Mouse (Mus musculus) CH12.LX (cell line): ENCODE results near the gene Ppp1r26. TPM values are rescaled to one million over a fixed set of nuclear protein-coding genes. Genes with fewer than 3 reads are reported as not detected.

Experiments
- DNase-seq: peaks from one replicate; pipeline ENCODE4 v3.0.0-alpha.2; 2013; ENCODE audit errors: extremely low read depth
- H3K27ac ChIP-seq: 2 replicates; pipeline ENCODE4 v1.5.1; 2012; ENCODE audit warnings: low read depth, mild to moderate bottlenecking, control low read depth, moderate library complexity; ENCODE audit not compliant: insufficient read depth
- H3K27me3 ChIP-seq: replicated peaks from 2 replicates; pipeline ENCODE3; 2012; ENCODE audit warnings: inconsistent platforms
- H3K36me3 ChIP-seq, 2 experiments: replicated peaks in 1 of 2; 2 replicates each; pipeline versions ENCODE3 to v1.6.1; 2012; ENCODE audit warnings: inconsistent platforms in 1 of 2, low read length in 1 of 2, mild to moderate bottlenecking in 1 of 2, mixed read lengths in 1 of 2, moderate library complexity in 1 of 2; ENCODE audit not compliant: control insufficient read depth in 1 of 2, insufficient read depth in 1 of 2
- H3K4me1 ChIP-seq, 2 experiments: 2 replicates each; pipeline ENCODE4 v1.6.1; 2012; ENCODE audit warnings: inconsistent platforms in 1 of 2, moderate library complexity in 1 of 2; ENCODE audit not compliant: insufficient read depth in 2 of 2, control insufficient read depth in 1 of 2
- H3K4me2 ChIP-seq: 2 replicates; pipeline ENCODE4 v1.6.1; 2012; ENCODE audit warnings: low read depth, mild to moderate bottlenecking, control low read depth; ENCODE audit not compliant: poor library complexity, insufficient read depth, severe bottlenecking
- H3K4me3 ChIP-seq, 3 experiments: fragments of 150-350 bp in 1 of 3; sonication (generic) in 1 of 3; replicated peaks in 1 of 3; 2 replicates each; pipeline versions ENCODE3 to v1.5.1; 2011 to 2012; ENCODE audit warnings: low read depth in 2 of 3, low read length in 2 of 3, mild to moderate bottlenecking in 2 of 3, moderate library complexity in 2 of 3, control low read depth in 1 of 3, improper control_type of control experiment in 1 of 3, inconsistent platforms in 1 of 3, mixed read lengths in 1 of 3; ENCODE audit not compliant: poor library complexity in 1 of 3
- H3K79me2 ChIP-seq: replicated peaks from 2 replicates; pipeline ENCODE4 v1.6.1; 2012; ENCODE audit warnings: mild to moderate bottlenecking, moderate library complexity; ENCODE audit not compliant: control insufficient read depth, poor library complexity, insufficient read depth, severe bottlenecking; ENCODE audit errors: extremely low read depth
- H3K9ac ChIP-seq: 2 replicates; pipeline ENCODE4 v1.6.1; 2012; ENCODE audit warnings: low read depth, mild to moderate bottlenecking, control low read depth, moderate library complexity; ENCODE audit not compliant: insufficient read depth
- H3K9me3 ChIP-seq: replicated peaks from 2 replicates; pipeline ENCODE3; 2012; ENCODE audit warnings: low read length, inconsistent platforms, mixed read lengths
- BHLHE40 ChIP-seq: IDR thresholded peaks from 2 replicates; pipeline ENCODE4 v1.6.1; 2011; ENCODE audit warnings: mild to moderate bottlenecking, low read depth, low read length, improper control_type of control experiment
- CHD1 ChIP-seq: IDR thresholded peaks from 2 replicates; pipeline ENCODE4 v1.6.1; 2012; ENCODE audit warnings: low read depth, low read length, improper control_type of control experiment, inconsistent platforms
- CHD2 ChIP-seq: IDR thresholded peaks from 2 replicates; pipeline ENCODE4 v1.6.1; 2011; ENCODE audit warnings: low read length, improper control_type of control experiment
- CTCF ChIP-seq, 2 experiments: IDR thresholded peaks in 1 of 2; conservative IDR thresholded peaks in 1 of 2; 2 replicates each; pipeline ENCODE4 v1.5.1; 2011 to 2012; ENCODE audit warnings: low read depth in 2 of 2, low read length in 2 of 2, improper control_type of control experiment in 1 of 2, inconsistent platforms in 1 of 2, mild to moderate bottlenecking in 1 of 2, moderate library complexity in 1 of 2
- E2F4 ChIP-seq: IDR thresholded peaks from 2 replicates; pipeline ENCODE4 v1.6.1; 2011; ENCODE audit warnings: low read depth, low read length, improper control_type of control experiment; ENCODE audit not compliant: insufficient replicate concordance
- ELF1 ChIP-seq: IDR thresholded peaks from 2 replicates; pipeline ENCODE4 v1.6.1; 2014; ENCODE audit warnings: low read depth, mild to moderate bottlenecking, inconsistent platforms, low read length, improper control_type of control experiment
- EP300 ChIP-seq: IDR thresholded peaks from 2 replicates; pipeline ENCODE4 v1.6.1; 2011; ENCODE audit warnings: low read length, improper control_type of control experiment
- ETS1 ChIP-seq: conservative IDR thresholded peaks from 2 replicates; pipeline ENCODE4 v1.6.1; 2012; ENCODE audit warnings: low read depth, mild to moderate bottlenecking, inconsistent platforms, low read length, improper control_type of control experiment, moderate library complexity
- GABPA ChIP-seq: IDR thresholded peaks from 2 replicates; pipeline ENCODE4 v1.6.1; 2012; ENCODE audit warnings: low read depth, low read length, improper control_type of control experiment, inconsistent platforms; ENCODE audit not compliant: insufficient replicate concordance
- HCFC1 ChIP-seq: IDR thresholded peaks from 2 replicates; pipeline ENCODE4 v1.6.1; 2012; ENCODE audit warnings: low read depth, mild to moderate bottlenecking, inconsistent platforms, low read length, improper control_type of control experiment
- IRF4 ChIP-seq: IDR thresholded peaks from 2 replicates; pipeline ENCODE4 v1.6.1; 2014; ENCODE audit warnings: low read depth, mild to moderate bottlenecking, inconsistent platforms, low read length, improper control_type of control experiment
- JUN ChIP-seq: IDR thresholded peaks from 2 replicates; pipeline ENCODE4 v1.6.1; 2011; ENCODE audit warnings: low read depth, mild to moderate bottlenecking, low read length, improper control_type of control experiment, moderate library complexity; ENCODE audit not compliant: insufficient read depth
- JUND ChIP-seq: conservative IDR thresholded peaks from 2 replicates; pipeline ENCODE4 v1.6.1; 2011; ENCODE audit warnings: low read depth, low read length, improper control_type of control experiment
- KAT2A ChIP-seq: IDR thresholded peaks from 2 replicates; pipeline ENCODE4 v1.6.1; 2012; ENCODE audit warnings: low read length, improper control_type of control experiment, inconsistent platforms; ENCODE audit not compliant: insufficient replicate concordance
- MAFK ChIP-seq: IDR thresholded peaks from 2 replicates; pipeline ENCODE4 v1.6.1; 2011; ENCODE audit warnings: low read length, improper control_type of control experiment; ENCODE audit not compliant: insufficient replicate concordance
- MAX ChIP-seq: IDR thresholded peaks from 2 replicates; pipeline ENCODE4 v1.6.1; 2011; ENCODE audit warnings: low read length, improper control_type of control experiment
- MAZ ChIP-seq: IDR thresholded peaks from 2 replicates; pipeline ENCODE4 v1.6.1; 2012; ENCODE audit warnings: low read depth, mild to moderate bottlenecking, inconsistent platforms, low read length, improper control_type of control experiment, moderate library complexity
- MEF2A ChIP-seq: IDR thresholded peaks from 2 replicates; pipeline ENCODE4 v1.6.1; 2014; ENCODE audit warnings: low read depth, mild to moderate bottlenecking, inconsistent platforms, low read length, improper control_type of control experiment, borderline replicate concordance
- MXI1 ChIP-seq: IDR thresholded peaks from 2 replicates; pipeline ENCODE4 v1.6.1; 2011; ENCODE audit warnings: mild to moderate bottlenecking, low read depth, low read length, improper control_type of control experiment
- MYC ChIP-seq: IDR thresholded peaks from 2 replicates; pipeline ENCODE4 v1.6.1; 2011; ENCODE audit warnings: low read depth, mild to moderate bottlenecking, improper control_type of control experiment, low read length
- NELFE ChIP-seq: IDR thresholded peaks from 2 replicates; pipeline ENCODE4 v1.6.1; 2011; ENCODE audit warnings: low read depth, low read length, improper control_type of control experiment
- NRF1 ChIP-seq: IDR thresholded peaks from 2 replicates; pipeline ENCODE4 v1.6.1; 2014; ENCODE audit warnings: low read depth, mild to moderate bottlenecking, inconsistent platforms, low read length, improper control_type of control experiment, moderate library complexity
- PAX5 ChIP-seq: IDR thresholded peaks from 2 replicates; pipeline ENCODE4 v1.6.1; 2012; ENCODE audit warnings: low read length, inconsistent platforms, mixed read lengths
- POLR2A ChIP-seq: IDR thresholded peaks from 2 replicates; pipeline ENCODE4 v1.6.1; 2011; ENCODE audit warnings: low read depth, mild to moderate bottlenecking, improper control_type of control experiment, low read length
- POLR2AphosphoS2 ChIP-seq: IDR thresholded peaks from 2 replicates; pipeline ENCODE4 v1.6.1; 2011; ENCODE audit warnings: low read depth, low read length, improper control_type of control experiment
- RAD21 ChIP-seq: IDR thresholded peaks from 2 replicates; pipeline ENCODE4 v1.6.1; 2011; ENCODE audit warnings: low read depth, mild to moderate bottlenecking, low read length, improper control_type of control experiment, moderate library complexity
- RCOR1 ChIP-seq: conservative IDR thresholded peaks from 2 replicates; pipeline ENCODE4 v1.6.1; 2012; ENCODE audit warnings: low read depth, mild to moderate bottlenecking, inconsistent platforms, low read length, improper control_type of control experiment
- SIN3A ChIP-seq: IDR thresholded peaks from 2 replicates; pipeline ENCODE4 v1.6.1; 2012; ENCODE audit warnings: low read length, improper control_type of control experiment, inconsistent platforms
- SMC3 ChIP-seq: IDR thresholded peaks from 2 replicates; pipeline ENCODE4 v1.6.1; 2011; ENCODE audit warnings: low read depth, low read length, improper control_type of control experiment
- TBP ChIP-seq: conservative IDR thresholded peaks from 2 replicates; pipeline ENCODE4 v1.6.1; 2011; ENCODE audit warnings: low read depth, low read length, improper control_type of control experiment
- TCF12 ChIP-seq: IDR thresholded peaks from 2 replicates; pipeline ENCODE4 v1.6.1; 2014; ENCODE audit warnings: low read depth, mild to moderate bottlenecking, inconsistent platforms, low read length, improper control_type of control experiment
- UBTF ChIP-seq: IDR thresholded peaks from 2 replicates; pipeline ENCODE4 v1.6.1; 2012; ENCODE audit warnings: low read depth, mild to moderate bottlenecking, inconsistent platforms, low read length, improper control_type of control experiment, moderate library complexity
- USF1 ChIP-seq: IDR thresholded peaks from 2 replicates; pipeline ENCODE4 v1.6.1; 2014; ENCODE audit warnings: low read depth, mild to moderate bottlenecking, inconsistent platforms, low read length, improper control_type of control experiment
- USF2 ChIP-seq: conservative IDR thresholded peaks from 2 replicates; pipeline ENCODE4 v1.6.1; 2011; ENCODE audit warnings: low read depth, low read length, improper control_type of control experiment
- ZC3H11A ChIP-seq: IDR thresholded peaks from 2 replicates; pipeline ENCODE4 v1.6.1; 2012; ENCODE audit warnings: low read depth, mild to moderate bottlenecking, inconsistent platforms, low read length, improper control_type of control experiment
- ZKSCAN1 ChIP-seq: IDR thresholded peaks from 2 replicates; pipeline ENCODE4 v1.6.1; 2012; ENCODE audit warnings: low read depth, inconsistent platforms, low read length, improper control_type of control experiment, borderline replicate concordance
- ZMIZ1 ChIP-seq: IDR thresholded peaks from 2 replicates; pipeline ENCODE4 v1.6.1; 2012; ENCODE audit warnings: low read depth, mild to moderate bottlenecking, inconsistent platforms, low read length, improper control_type of control experiment
- ZNF384 ChIP-seq: IDR thresholded peaks from 2 replicates; pipeline ENCODE4 v1.6.1; 2012; ENCODE audit warnings: low read depth, low read length, improper control_type of control experiment, inconsistent platforms
- dilution Hi-C: fragments of 300-500 bp; cut with MboI; formaldehyde crosslinking; loops from 2 replicates; pipeline ENCODE4 v1.14.3; 2020; ENCODE audit warnings: low sequenced_read_pairs; ENCODE audit not compliant: extremely low pct_unique_long_range_greater_than_20kb, extremely low pct_ligation_motif_present
- in situ Hi-C: fragments of 300-500 bp; cut with MboI; formaldehyde crosslinking; loops from 3 replicates; pipeline ENCODE4 v1.14.3; 2019; ENCODE audit warnings: low sequenced_read_pairs, low pct_ligation_motif_present, low pct_unique_long_range_greater_than_20kb, mixed read lengths
- polyA plus RNA-seq: library from polyadenylated mRNA; unstranded; fragments of >175 nt; gene quantifications from 2 replicates; pipeline ENCODE4 v1.2.1, GENCODE M21; 2012; ENCODE audit warnings: low read depth; ENCODE audit not compliant: insufficient read length
- total RNA-seq, 2 experiments: library from RNA; depleted of rRNA; stranded (reverse); fragments of 300-350 nt in 1 of 2; fragments of >200 nt in 1 of 2; gene quantifications; 2 replicates each; pipeline ENCODE4 v1.2.3; 2012 to 2014

Ppp1r26 gene
- total and polyA plus RNA-seq, 3 experiments: 0.77 TPM; not detected in 2

DNA sequence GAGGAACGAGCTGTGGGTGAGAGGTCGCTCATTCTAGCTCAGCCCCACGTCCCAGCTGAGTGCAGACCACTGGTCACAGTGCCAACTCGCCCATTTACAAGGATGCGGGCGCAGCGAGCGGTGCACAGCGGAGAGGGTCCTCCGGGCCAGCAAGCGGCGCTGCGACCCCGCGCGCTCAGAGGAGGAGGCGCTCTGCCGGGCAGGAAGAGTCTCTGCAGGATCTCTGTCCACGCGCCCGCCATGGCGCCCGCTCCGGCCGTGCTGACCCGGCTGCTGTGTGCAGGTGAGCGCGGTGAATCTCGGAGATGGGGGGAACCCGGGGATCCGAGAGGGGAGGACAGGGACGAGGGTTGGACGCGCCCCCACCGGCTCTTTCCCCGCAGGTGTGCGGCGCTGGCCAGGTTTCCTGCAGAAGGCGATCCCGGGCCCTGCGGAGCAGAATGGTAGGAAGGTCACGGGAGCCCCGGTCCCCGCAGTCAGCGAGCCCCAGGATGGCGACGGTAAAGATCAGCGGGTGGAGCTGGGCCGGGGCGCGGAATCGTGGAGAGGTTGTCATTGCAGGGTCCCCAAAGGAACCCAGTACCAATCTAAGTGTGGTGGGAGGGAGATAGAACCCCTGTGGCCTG is 21.4 kb downstream of the Ppp1r26 start, which contains the start of gene Mrps2:
Mrps2 (plus strand) TSS at position 207 of the 626 bp plus-strand sequence.
- H3K27ac ChIP-seq: no peak within 1 kb of the TSS
- peak within 1 kb of the TSS; percentile 72 for H3K4me2 ChIP-seq
- in situ Hi-C loops (no loop called here), dilution Hi-C loops (no loop called here)
- peak within 1 kb of the TSS; percentile 93 for H3K9ac ChIP-seq
- H3K4me3 ChIP-seq: peak within 1 kb of the TSS; percentile 61 to 85 (median 84)
- peaks cover 18 to 40% of the 10 kb centered on the region in 2 experiments for H3K36me3 ChIP-seq
- H3K27me3 ChIP-seq: peaks cover 36% of the 10 kb centered on the region
- DNase-seq: peak; percentile 77
- peaks cover 2% of the 10 kb centered on the region for H3K9me3 ChIP-seq
- TF ChIP-seq RAD21 (no peak), PAX5 (no peak), ZMIZ1 (peak; percentile 92), MAX (peak; percentile 76; the same call in 1 of the 2 replicates), JUN (no peak), MAFK (no peak), CHD2 (no peak), HCFC1 (peak; percentile 87), TCF12 (peak; percentile 95), POLR2A (peak; percentile 95), ZKSCAN1 (no peak), IRF4 (peak; percentile 42; the same call in 1 of the 2 replicates), JUND (no peak), GABPA (peak; percentile 91), SMC3 (no peak), BHLHE40 (no peak), NELFE (peak; percentile 93), MEF2A (no peak; the same call in 1 of the 2 replicates), EP300 (no peak), MAZ (no peak), E2F4 (no peak), CHD1 (no peak), ETS1 (no peak; the same call in 1 of the 2 replicates), POLR2AphosphoS2 (peak; percentile 60; the same call in 1 of the 2 replicates), NRF1 (peak; percentile 58), USF1 (no peak), TBP (0 out of 2 replicates have a peak, but pooled peaks have one; percentile 26), SIN3A (peak; percentile 72), USF2 (no peak), UBTF (no peak), ELF1 (peak; percentile 84), KAT2A (peak; percentile 69; the same call in 1 of the 2 replicates), MYC (peak; percentile 61; the same call in 1 of the 2 replicates), MXI1 (peak; percentile 90), ZNF384 (no peak), RCOR1 (no peak), CTCF (conservative IDR thresholded peaks at IDR 0.05 in 1 of 2, IDR thresholded peaks at IDR 0.05 in 1 of 2; ENCODE audit: low read depth in 2 of 2, low read length in 2 of 2) (peak; percentile 31 to 92), ZC3H11A (no peak)
- TF ChIP-seq, all 38 proteins: peak for 17
- Histone ChIP-seq H3K79me2 (peaks cover 14% of the 10 kb centered on the region), H3K4me1 (peaks cover 11 to 21% of the 10 kb centered on the region in 2 experiments)
